Mouse (Mus musculus) neutrophil, adult 5-6 weeks (primary cell): ENCODE measurements around the gene Sumo1. TPM values are rescaled to one million over a fixed set of nuclear protein-coding genes. Genes with fewer than 3 reads are reported as not detected.
A peak's percentile ranks its signal among the peaks of the same experiment; 100 is the strongest.
"Not testable (repeated sequence)": the region's sequence is repeated elsewhere in the genome, so short reads cannot be mapped to it uniquely, and the experiment has no call there.

Source experiments
- ATAC-seq: fragments of 151-379, 151-347 bp; 2 replicates; pipeline ENCODE4 v1.8.0; 2017; ENCODE audit warnings: mild to moderate bottlenecking, moderate TSS enrichment; ENCODE audit not compliant: insufficient number of reproducible peaks, poor library complexity, low FRiP score, severe bottlenecking; ENCODE audit errors: extremely low read depth
- total RNA-seq: library from RNA; stranded (forward); fragments of 200-1000 nt; gene quantifications from 2 replicates; pipeline ENCODE4 v1.2.3, GENCODE M21; 2017

Gene Sumo1
- total RNA-seq = 108 TPM in 2 replicates

DNA sequence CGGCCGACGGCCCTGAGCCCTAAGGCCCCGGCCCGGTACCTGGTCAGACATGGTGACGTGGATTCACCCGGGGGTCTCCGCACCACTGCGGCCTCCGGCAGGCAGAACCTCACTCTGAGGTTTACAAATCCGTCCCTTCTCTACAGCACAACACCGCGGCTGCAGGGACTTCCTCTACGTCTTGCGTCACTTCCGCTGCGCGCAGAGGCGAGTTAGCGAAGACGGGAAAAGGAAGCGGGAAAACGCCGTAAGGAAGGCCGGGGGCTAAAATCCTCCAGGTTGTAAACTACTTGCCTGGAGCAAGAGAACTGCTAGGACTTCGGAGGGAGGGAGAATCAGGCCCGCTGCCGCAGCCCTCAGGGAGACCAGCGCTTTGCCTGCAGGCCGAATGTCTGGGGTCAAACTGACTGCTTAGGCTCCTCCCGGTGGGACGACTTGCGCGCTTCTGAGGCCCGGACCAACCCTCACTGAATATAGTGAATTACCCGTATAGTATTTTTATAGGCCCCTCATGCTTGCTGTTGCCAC, at the start of gene Sumo1:
TSS of gene Sumo1 (minus strand) at position 194 of the 528 bp plus-strand sequence.
- peak; percentile 95 for ATAC-seq

DNA sequence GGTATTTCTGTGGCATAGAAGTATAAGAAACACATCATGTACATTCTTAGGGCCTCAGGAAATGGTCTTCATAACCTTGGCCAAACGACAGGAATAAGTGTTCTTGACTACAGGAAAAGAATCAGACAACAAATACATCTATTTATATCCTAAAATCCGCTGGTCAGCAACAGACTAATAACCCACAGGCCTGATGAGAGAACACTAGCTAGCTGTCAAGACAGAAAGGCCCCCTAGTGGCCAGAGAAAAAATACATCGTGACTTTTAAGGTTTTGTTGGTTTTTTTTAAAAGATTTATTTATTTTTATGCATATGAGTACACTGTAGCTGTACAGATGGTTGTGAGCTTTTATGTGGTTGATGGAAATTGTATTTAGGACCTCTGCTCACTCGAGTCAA, 49.3 kb upstream of the Sumo1 start:
- ATAC-seq = no peak

DNA sequence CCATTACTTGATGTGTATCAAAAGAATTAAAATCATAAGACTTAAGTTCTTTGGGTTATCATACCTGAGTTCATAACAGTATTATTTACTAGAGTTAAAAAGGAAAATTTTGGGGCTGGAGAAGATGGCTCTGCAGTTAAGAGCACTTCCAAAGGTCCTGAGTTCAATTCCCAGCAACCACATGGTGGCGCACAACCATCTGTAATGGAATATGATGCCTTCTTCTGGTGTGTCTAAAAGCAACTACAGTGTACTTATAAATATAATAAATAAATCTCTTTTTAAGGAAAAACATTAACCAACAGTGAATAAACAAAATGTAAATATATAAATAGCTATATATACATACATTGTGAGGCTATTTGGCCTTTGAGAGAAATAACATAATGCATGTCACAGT, 31.1 kb upstream of the Sumo1 start:
- no peak for ATAC-seq

DNA sequence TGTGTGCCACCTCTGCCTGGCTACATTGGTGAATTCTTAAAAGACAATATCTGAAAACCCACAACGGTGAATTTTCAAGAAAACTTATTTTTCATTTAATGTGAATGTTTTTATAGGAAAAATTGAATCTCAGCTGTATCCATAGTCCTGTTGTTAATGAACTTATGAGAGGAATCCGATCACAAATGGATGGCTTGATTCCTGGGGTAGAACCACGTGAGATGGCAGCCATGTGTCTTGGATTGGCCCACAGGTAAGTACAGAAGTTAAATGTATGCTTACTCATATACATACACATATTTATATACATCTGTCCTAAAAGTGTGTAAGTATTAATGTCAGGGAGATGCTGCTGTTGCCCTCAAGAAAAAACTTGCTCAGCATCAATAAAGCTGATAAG, 27.6 kb upstream of the Sumo1 start:
- no peak for ATAC-seq

DNA sequence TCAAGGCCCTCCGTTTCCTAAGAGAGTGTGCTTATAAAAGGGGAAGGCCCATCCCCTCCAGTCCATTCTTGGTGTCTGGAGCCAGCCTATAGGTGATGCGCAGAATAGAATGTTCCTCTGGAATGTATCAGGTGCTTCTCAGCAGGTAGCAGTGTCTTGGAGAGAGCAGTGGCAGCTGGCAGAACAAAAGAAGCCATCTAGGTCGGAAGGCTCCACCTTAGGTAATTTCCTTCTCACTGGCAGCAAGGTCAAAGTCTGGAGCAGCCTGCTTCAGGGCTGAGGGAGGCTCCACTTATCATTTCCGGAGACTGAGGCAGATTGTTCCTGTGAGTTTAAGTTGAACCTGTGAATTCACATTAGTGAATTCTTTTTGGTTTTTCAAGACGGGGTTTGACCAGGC, 27.1 kb upstream of the Sumo1 start:
- no peak for ATAC-seq

DNA sequence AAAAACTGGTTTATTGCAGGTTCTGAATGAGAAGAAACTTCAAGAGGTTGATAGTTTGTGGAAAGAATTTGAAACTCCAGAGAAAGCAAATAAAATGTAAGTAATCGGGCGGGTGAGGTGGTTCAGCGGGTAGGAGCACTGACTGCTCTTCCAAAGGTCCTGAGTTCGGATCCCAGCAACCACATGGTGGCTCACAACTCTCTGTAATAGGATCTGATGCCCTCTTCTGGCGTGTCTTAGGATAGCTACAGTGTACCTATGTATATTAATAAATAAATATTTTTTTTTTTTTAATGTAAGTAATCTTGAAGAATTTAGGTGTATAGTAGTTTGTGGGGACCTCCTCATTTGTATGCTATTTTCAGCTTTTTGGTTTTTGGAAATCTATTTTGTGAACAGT, 19.8 kb upstream of the Sumo1 start:
- no peak for ATAC-seq

DNA sequence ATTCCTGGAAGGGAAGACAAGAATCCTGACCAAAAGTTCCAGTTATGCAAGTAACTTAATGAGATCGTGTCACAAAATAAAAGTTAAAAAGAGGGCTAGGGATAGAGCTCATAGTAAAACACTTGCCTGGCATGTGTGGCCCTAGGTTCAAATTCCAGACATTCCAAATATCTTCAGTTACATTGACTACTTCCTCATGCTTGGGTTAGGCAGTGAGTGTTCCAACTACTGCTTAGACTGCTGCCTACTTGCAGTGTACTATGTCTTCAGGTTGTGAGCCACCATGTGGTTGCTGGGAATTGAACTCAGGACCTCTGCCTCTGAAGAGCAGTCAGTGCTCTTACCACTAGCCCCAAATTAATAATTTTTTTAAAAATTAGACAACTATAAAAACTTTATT, 16.9 kb upstream of the Sumo1 start:
- ATAC-seq = no peak

DNA sequence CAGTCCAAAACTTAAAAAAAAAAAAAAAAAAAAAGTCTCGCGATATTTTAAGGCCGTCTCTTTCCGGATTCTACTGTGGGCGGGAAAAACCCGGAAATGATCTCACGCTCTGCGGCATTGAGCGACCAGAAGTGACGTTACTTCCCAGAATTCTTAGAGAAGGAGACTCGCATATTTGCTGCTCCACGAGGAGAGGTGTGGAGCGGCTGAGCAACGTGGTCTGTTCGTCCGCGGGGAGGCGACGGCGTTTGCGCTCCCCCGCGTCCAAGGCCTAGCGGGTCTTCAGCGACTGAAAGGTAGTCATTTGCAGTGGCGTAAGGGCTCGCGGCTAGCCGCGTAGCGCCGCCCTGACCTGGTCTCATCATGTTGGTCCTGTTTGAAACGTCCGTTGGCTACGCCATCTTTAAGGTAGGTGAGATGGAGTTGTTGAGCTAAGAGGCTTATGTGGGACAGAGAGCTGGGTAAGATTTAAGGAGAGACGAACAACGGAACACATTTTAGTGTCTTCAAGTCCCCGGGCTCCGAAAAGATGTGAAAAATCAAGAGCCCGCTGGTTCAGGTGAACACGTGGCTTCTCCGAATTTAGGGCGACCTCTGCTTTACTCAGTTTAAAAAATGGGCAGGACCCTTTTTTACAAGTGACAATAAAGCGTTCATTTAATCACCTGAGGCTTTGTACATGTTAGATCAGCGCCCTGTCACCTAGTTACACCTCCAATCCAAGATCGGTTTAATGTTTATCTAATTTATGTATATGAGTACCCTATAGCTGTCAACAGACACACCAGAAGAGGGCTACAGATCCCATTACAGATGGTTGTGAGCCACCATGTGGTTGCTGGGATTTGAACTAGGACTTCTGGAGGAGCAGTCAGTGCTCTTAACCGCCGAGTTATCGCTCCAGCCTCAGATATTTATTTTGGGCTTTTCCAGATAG, 14.5 kb upstream of the Sumo1 start, which contains the start of gene Nop58:
TSS of gene Nop58 (plus strand) at position 153 of the 937 bp plus-strand sequence.
- peak; percentile 99 for ATAC-seq

DNA sequence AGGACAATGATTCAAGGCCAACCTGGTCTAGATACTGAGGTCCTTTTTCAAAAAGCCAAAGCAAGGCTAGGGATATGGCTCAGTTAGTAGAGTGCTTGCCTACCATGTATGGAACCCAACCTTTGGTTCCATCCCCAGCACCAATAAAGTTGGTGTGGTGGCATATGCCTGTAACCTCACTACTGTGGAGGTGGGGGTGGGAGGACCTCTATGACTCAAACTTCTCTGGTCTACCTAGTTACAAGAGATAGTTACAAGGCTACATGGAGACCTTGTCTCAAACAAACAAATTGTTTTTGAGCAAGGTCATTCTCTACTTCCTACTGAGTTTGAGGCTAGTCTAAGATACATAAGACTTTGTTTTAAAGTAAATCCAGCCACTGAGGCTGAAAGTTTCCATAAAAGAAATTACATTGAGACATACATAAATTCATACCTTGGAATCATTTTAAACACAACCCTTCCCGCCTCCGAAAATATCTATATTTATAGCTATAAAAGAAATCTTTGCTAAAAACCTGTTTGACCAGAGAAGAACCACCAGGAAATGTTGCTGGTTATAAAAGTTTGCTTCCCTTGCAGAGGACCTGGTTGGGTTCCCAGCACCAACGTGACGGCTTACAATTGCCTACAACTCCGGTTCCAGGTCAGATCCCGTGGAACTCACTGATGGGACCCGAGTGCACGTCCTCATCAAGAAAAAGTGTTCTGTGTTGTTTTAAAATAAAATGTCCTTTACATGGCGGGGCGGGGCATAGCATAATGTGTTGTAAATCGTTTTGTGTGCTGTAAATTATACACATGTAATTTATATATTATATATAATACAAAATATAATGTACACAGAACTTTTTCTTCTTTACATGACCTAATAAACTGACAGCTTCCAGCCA, 13.5 kb upstream of the Sumo1 start:
- ATAC-seq = no peak

DNA sequence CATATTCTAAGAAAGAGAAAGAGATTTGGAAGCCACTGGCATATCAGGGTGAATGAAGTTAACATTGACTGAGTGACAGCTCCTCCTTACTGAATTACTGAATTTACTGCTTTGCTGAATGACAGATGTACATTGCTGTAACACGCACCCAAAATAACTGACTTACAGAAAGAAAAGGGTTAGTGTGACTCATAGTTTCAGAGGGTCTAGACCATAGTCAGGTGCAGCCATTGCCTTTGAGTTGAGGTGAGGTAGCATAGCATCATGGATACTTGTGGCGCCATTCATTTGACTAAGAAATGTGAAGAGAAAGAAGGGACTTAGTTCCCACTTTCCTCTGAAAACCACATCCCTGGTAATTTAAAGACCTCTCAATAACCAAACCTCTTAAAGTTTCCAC, 3.0 kb upstream of the Sumo1 start:
- ATAC-seq = no peak

DNA sequence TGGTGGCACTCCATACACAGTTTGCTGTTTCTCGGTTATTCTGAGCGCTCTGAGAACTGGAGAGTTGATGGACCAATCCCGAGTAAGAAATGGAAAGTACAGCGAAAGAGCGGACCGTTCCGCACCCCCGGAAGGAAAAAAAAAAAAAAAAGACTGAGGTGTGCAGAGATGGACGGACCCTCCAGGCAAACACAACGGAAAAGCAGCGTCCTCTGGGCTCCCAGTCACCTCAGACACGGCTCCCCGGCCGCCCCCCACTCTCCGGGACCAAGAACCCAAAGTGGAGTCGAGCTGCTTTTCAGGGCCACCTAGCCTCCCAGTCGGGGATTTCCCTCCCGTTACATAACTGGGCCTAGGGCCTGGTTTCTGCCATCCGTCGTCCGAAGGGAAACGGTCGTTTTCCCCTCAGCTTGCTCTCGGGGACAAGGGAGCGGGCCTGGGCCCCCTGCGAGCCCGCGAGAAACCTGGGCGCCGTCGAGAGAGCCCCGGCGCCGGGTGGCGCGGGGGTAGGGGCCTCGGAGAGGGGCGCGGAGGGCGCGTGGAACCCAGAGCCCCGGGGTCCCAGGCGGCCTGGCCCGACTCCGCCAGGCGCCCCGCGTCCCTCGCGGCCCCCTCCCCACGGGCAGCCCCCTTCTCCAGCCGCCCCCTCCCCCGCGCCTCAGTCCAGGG, 538 bp downstream of the Sumo1 start:
- peak; percentile 27; the same call in 1 of the 2 replicates for ATAC-seq

DNA sequence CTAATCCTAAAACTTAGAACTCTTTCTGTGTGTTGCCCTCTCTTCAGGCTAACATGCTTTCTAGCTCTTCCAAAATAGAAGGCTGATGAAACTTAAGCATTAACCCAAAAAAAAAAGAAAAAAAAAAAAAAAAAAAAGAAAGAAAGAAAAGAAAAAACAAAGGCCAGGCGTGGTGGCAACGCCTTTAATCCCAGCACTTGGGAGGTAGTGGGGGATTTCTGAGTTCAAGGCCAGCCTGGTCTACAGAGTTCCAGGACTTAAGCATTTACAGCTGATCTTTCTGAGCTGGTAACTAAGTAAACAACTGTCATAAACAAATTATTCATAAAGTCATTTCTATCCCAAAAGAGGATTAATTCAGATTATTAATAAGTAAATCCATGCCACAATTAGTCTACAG, 1.8 kb downstream of the Sumo1 start:
- ATAC-seq = no peak

DNA sequence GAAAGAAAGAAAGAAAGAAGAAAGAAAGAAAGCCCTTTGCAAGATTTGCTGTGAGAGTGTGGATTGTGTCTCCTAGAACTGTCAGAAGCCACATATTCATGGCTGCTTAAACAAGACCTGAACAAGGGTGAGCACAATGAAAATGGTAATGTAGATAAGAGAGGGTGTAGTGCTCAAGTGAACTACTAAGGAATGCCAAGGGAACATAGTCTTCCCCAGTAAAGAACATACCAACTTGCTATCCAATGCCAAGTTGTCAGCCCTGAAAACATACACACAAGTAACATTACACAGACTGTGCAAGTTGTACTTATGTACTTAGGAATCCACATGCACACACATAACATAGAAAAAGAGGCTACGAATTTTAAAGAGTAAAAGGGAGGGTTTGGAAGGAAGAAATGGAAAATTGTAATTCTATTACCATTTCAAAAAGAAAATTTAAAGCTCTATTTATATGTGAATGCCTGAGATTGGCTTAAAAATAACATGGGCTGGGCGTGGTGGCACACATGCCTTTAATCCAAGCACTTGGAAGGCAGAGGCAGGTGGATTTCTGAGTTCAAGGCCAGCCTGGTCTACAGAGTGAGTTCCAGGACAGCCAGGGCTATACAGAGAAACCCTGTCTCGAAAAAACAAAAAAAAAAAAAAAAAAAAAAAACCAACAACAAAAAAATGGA, 7.0 kb downstream of the Sumo1 start:
- ATAC-seq = no peak

DNA sequence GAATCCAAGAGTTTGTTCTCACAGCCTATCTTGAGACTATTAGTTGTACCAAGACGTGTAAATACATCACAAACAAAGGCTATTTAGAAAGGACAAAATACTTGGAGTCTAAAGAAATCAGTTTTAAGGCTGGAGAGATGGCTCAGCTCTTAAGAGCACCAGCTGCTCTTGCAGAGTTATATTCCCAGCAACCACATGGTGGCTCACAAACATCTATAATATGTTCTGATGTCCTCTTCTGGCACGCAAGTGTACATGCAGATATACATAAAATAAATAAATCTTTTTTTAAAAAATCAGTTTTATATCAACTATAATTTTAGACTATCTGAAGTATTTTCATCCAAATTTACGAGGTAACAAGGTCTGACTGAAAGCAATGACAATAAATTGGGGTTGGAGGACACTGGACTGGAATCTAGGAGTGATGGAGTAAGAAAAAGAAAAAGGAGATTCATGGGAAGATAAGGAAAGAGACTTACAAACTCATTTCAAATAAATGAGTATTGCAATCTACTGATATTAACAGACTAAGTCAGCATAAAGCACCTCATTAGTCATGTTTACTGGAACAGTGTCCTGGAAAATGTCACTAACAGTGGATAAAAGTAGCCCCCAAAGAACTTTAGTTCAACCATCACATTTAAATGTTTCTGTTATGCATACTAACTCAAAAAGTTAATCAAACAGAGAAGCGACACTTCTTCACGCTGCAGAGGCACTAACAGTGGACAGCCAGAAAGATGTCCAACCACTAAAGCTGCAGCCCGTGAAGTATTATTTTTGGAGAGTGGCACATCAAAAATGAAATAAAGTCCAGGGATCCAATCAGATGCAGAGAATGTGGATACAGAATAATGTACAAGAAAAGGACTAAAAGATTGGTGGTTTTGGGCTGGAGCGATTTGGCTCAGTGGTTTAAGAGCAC, 14.1 kb downstream of the Sumo1 start:
- ATAC-seq = no peak

DNA sequence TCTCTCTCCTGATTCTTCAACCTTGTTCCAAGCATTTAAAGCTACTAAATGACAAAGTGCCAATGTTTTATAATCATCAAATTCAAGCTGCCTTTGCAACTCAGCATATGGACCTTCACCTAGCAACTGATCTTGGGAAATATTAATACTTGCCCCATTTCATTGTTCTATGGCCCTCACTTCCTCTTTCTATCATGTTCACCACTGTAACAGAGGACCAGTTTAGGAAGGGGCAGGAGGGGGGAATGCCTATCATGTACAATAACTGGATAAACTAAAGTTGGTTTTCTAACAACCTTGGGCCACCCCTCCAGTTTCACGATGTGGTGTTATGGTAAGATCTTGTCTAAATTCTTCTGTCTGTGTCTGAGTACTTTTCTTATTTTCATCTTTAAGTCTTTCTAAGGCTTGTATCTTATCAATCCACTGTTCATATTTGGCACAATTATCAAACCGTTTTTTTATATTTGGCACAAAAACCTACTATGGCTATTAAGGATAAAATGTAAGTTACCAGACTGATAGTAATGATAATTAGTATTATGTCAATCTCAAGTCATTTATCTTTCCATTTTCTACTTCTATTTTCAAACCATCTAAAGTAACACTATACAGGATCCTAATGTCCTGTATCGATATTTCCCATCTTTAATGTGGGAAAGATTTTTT, 17.3 kb downstream of the Sumo1 start:
- ATAC-seq = no peak

DNA sequence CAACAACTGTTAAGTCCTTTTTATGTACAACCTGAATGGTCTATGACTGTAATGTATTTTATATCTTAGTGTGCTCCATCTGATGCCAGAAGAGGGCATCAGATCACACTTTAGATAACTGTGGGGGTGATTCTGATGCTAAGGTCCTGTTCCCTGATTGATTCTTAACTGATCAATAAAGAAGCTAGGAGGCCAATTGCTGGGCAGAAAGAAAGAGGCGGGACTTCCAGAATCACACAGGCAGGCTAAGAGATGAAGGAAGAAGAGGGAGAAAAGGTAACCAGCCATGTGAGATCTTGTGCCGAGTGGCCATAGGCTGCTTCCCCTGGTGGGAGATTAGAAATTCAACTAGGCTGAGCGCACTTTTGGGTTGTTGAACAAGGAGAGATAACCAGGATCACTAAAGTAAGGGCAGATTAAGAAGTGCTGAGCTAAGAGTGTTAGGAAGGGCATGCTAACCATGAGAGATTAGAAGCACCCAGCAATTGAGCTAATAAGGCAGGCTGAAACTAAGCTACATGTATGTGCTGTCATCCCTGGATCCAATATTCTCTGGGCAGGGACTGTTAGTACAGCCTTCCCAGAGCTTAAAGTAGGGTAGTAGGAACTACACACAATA, 19.3 kb downstream of the Sumo1 start:
- no peak for ATAC-seq

DNA sequence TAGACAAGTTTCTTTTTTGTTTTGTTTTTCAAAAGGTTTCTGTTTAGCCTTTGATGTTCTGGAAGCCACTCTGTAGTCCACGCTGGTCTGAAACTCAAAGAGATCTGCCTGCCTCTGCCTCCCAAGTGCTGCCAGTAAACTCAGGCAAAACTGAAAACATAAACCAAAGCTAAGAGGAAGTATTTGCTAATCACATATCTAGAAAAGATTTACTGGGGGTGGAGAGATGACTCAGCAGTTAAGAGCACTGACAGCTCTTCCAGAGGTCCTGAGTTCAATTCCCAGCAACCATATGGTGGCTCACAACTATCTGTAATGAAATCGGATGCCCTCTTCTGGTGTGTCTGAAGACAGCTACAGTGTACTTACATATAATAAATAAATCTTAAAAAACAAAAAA, 24.1 kb downstream of the Sumo1 start:
- ATAC-seq = not testable (repeated sequence)
